Mouse (Mus musculus): ENCODE measurements around the gene Parl. TPM values are rescaled to one million over a fixed set of nuclear protein-coding genes. Genes with fewer than 3 reads are reported as not detected.

Parl gene
- total RNA-seq, 4 experiments from 2014 or later, result 73.8 to 97.0 (median 84.2) TPM

DNA sequence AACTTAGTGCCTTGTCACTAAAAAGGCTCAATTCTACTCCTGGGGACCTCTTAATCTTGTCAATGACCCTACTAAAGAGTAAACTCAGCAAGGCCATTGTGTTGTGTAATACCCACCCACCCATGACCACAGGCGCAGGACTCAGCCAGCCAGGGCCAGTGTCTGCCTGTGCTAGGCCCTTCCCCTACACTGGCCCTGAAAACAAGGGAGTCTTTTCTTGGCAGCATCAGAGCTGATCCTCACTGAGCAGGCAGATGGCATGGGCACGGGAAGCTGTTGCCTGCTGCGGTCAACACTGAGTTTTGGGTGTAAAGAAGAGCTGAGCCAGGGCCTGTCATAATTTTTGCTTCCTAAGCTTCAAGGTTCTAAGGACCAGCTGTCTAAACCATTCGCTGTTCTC lies 64.8 kb downstream of the Parl start:
- DNase-seq (ENCODE audit: low spot score), result no peak

DNA sequence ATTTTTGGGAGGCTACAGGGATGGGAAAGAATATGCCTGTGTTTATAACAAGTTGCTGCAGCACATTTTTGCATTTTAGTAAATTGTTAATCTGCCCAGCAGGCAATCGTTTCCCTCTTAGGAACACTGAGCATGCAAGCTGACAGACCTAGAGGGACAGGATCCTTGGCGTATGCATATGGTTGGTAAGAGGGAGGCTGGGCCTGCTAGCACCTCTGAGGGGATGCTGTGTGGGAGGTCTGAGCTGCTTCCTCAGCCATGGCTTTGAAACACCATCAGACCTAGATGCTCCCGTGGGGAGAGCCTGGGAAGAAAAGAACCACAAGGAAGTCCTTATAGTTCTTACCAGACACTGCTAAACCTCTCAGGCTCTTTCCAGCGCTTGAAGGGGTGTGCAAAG lies 67.8 kb downstream of the Parl start:
- DNase-seq (ENCODE audit: low spot score), result no peak

Other genes with a start within 250 kb of the Parl start
- 100 to 1,000 TPM; 255 to 316 (median 275) TPM for gene Klhl24, start 204.8 kb downstream of the Parl start, total RNA-seq (2022)
- gene Yeats2, start 161.3 kb downstream of the Parl start, total RNA-seq (2022), result 1 to 10 TPM; 7.8 to 9.8 (median 8.5) TPM
- gene Map6d1, start 61.0 kb downstream of the Parl start, total RNA-seq (2022), result 1 to 10 TPM; 1.2 to 1.8 (median 1.4) TPM
- 1 to 10 TPM in 1 of 4 experiments, under 1 TPM in 3; 0.13 to 1.2 (median 0.54) TPM for gene Cyp2ab1, start 23.0 kb upstream of the Parl start, total RNA-seq (2022)
- gene Abcc5, start 124.0 kb upstream of the Parl start, total RNA-seq (2022), result 10 to 100 TPM; 26.5 to 31.1 (median 27.8) TPM
- 10 to 100 TPM; 50.5 to 59.7 (median 55.2) TPM for gene Eif2b5, start 196.4 kb upstream of the Parl start, total RNA-seq (2022)
- gene Dvl3, start 214.6 kb upstream of the Parl start, total RNA-seq (2022), result 10 to 100 TPM; 45.9 to 51.0 (median 48.2) TPM
- 100 to 1,000 TPM; 186 to 215 (median 203) TPM for gene Ap2m1, start 233.1 kb upstream of the Parl start, total RNA-seq (2022)
- 10 to 100 TPM; 62.4 to 85.5 (median 78.0) TPM for gene Abcf3, start 246.2 kb upstream of the Parl start, total RNA-seq (2022)